In the genomic region with DNA sequence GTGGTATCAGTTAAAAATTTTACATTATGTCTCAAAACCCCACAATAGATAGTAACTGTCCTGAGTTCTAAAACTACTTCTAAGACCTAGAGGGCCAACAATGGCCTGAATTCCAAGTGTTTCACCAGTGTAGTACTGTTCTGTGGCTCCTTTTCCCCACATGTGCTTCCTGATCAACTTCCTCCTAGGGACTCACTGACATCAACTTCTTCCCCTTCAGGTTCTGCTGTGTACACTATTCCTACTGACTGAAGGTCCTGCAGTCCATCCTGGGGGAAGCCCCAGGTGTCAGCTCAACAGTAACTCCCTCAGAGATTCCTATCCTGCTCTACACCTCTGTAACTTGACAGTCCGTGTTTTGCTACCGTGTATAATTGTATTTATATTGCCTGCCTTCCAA, we compare ENCODE assay signal across 20 mouse cellular contexts.
"Had no signal": no experiment of that assay in that cellular context is flagged by ENCODE, and none has a peak within 500 bp of the region (broad histone marks: within the 10 kb centered on the region; RNA-seq: fewer than 3 reads in every experiment).

No protein-coding gene starts in this region.

- H3K9ac ChIP-seq: liver, embryonic 12.5 days; liver, embryonic 14.5 days; lung, embryonic 14.5 days; midbrain, embryonic 13.5 days; midbrain, embryonic 15.5 days; neural tube, embryonic 13.5 days; neural tube, embryonic 15.5 days; stomach, embryonic 15.5 days had no signal

- H3K4me2 ChIP-seq: liver, embryonic 12.5 days; lung, embryonic 14.5 days; midbrain, embryonic 11.5 days; midbrain, embryonic 13.5 days; midbrain, embryonic 15.5 days; neural tube, embryonic 13.5 days; neural tube, embryonic 15.5 days; stomach, embryonic 15.5 days had no signal

- ATAC-seq: liver, embryonic 12.5 days; midbrain, embryonic 13.5 days; midbrain, embryonic 15.5 days had no signal

- H3K4me1 ChIP-seq: stomach, embryonic 15.5 days had no signal

- H3K9me3 ChIP-seq: liver, embryonic 12.5 days; megakaryocyte, embryonic 14.5 days; midbrain, embryonic 13.5 days; midbrain, embryonic 15.5 days; neural tube, embryonic 13.5 days; neural tube, embryonic 15.5 days; stomach, embryonic 15.5 days had no signal

- DNase-seq: lung, adult 18-20 months; lung, embryonic 14.5 days; lung, postnatal 10 days; lung, postnatal 4 days; retina, postnatal 1 day; right cerebral cortex, adult 18-20 months; right cerebral cortex, postnatal 25 days; thymus, adult 18-20 months; thymus, postnatal 14 days; thymus, postnatal 36 days had no signal

- H3K27me3 ChIP-seq: liver, embryonic 12.5 days; megakaryocyte, embryonic 14.5 days; midbrain, embryonic 13.5 days; midbrain, embryonic 15.5 days; neural tube, embryonic 13.5 days; neural tube, embryonic 15.5 days; stomach, embryonic 15.5 days had no signal

- H3K4me3 ChIP-seq: liver, embryonic 12.5 days; midbrain, embryonic 13.5 days; midbrain, embryonic 15.5 days; neural tube, embryonic 13.5 days; neural tube, embryonic 15.5 days; stomach, embryonic 15.5 days had no signal

- H3K27ac ChIP-seq: liver, embryonic 12.5 days; liver, embryonic 14.5 days; midbrain, embryonic 13.5 days; midbrain, embryonic 15.5 days; neural tube, embryonic 13.5 days; neural tube, embryonic 15.5 days; stomach, embryonic 15.5 days; stomach, postnatal 0 days had no signal

- H3K36me3 ChIP-seq: liver, embryonic 12.5 days; midbrain, embryonic 13.5 days; midbrain, embryonic 15.5 days; neural tube, embryonic 13.5 days; neural tube, embryonic 15.5 days; stomach, embryonic 15.5 days had no signal
